Mouse (Mus musculus) gastrocnemius, adult 18-20 months (tissue): ENCODE data around the gene Rnf144a. TPM values are rescaled to one million over a fixed set of nuclear protein-coding genes. Genes with fewer than 3 reads are reported as not detected.

Experiments
- DNase-seq: peaks from one replicate; pipeline ENCODE4 v3.0.0; 2021; ENCODE audit warnings: low spot score
- total RNA-seq, 2 experiments: library from RNA; stranded (reverse); gene quantifications; 2 replicates each; pipeline ENCODE4 v1.2.3; 2021

The Rnf144a gene
- total RNA-seq, 2 experiments from 2014 or later: 2.9 to 4.4 TPM

GRCm38 (mm10) chr12:26410443-26410842 is 4.6 kb downstream of the Rnf144a start:
- DNase-seq: no peak

- no peak for DNase-seq
These were observed 6.3 kb downstream of the Rnf144a start for GRCm38 (mm10) chr12:26408707-26409106.

- DNase-seq: no peak
These were observed 10.0 kb downstream of the Rnf144a start for GRCm38 (mm10) chr12:26404781-26405702.

GRCm38 (mm10) chr12:26403372-26404125 is 11.5 kb downstream of the Rnf144a start:
- peak; percentile 68 for DNase-seq

- DNase-seq: no peak
These were observed 13.2 kb downstream of the Rnf144a start for GRCm38 (mm10) chr12:26401696-26402470.

- no peak for DNase-seq
These were observed 13.8 kb downstream of the Rnf144a start for GRCm38 (mm10) chr12:26401254-26401653.

GRCm38 (mm10) chr12:26400762-26401161 is 14.3 kb downstream of the Rnf144a start:
- no peak for DNase-seq

GRCm38 (mm10) chr12:26399391-26399790 is 15.7 kb downstream of the Rnf144a start:
- no peak for DNase-seq

GRCm38 (mm10) chr12:26398597-26398996 is 16.5 kb downstream of the Rnf144a start:
- DNase-seq: peak; percentile 19

- DNase-seq: no peak
These were observed 20.3 kb downstream of the Rnf144a start for GRCm38 (mm10) chr12:26394485-26395470.

GRCm38 (mm10) chr12:26393291-26393690 is 21.8 kb downstream of the Rnf144a start:
- DNase-seq: no peak

- DNase-seq: no peak
These were observed 23.9 kb downstream of the Rnf144a start for GRCm38 (mm10) chr12:26391162-26391561.

GRCm38 (mm10) chr12:26387523-26387922 is 27.5 kb downstream of the Rnf144a start:
- DNase-seq: no peak

- DNase-seq: no peak
These were observed 28.1 kb downstream of the Rnf144a start for GRCm38 (mm10) chr12:26386947-26387346.

GRCm38 (mm10) chr12:26386189-26386588 is 28.9 kb downstream of the Rnf144a start:
- DNase-seq: peak; percentile 31

- no peak for DNase-seq
These were observed 29.3 kb downstream of the Rnf144a start for GRCm38 (mm10) chr12:26385735-26386134.

GRCm38 (mm10) chr12:26381730-26382129 is 33.3 kb downstream of the Rnf144a start:
- no peak for DNase-seq

GRCm38 (mm10) chr12:26379797-26380196 is 35.3 kb downstream of the Rnf144a start:
- no peak for DNase-seq

- DNase-seq: no peak
These were observed 37.4 kb downstream of the Rnf144a start for GRCm38 (mm10) chr12:26377691-26378090.
